Mouse (Mus musculus): ENCODE measurements at regions not wholly inside any gene's neighbourhood (a gene's known extent, or its start where the extent isn't known, plus 50 kb on each side); places are given as distances from the start of the nearest gene placed in this dataset.

GRCm38 (mm10) chr2:114301746-114302145 is 100.5 kb upstream of the Zfp770 start:
- Histone ChIP-seq H3K9ac (ENCODE audit: low read length) (no peak overlapping the region), H3K4me1 (ENCODE audit: control insufficient read depth, insufficient read depth, low read length) (no peaks in the 10 kb centered on the region), H3K27me3 (ENCODE audit: control insufficient read depth, insufficient read depth, low read length) (no peaks in the 10 kb centered on the region), H3K27ac (ENCODE audit: low read length) (no peak overlapping the region), H3K9me3 (replicated peaks; ENCODE audit: control insufficient read depth, low read length) (no peaks in the 10 kb centered on the region), H3K4me3 (ENCODE audit: low read length) (no peak overlapping the region), H3K36me3 (ENCODE audit: control insufficient read depth, insufficient read depth) (no peaks in the 10 kb centered on the region), H3K4me2 (ENCODE audit: low read depth, low read length) (no peak overlapping the region)
- WGBS, result 59% methylated on average over 3 of the region's 3 CpGs
- no peak for ATAC-seq (replicated peaks; ENCODE audit: extremely low read depth, insufficient read depth, low FRiP score)

GRCm38 (mm10) chr2:114295110-114295509 is 93.8 kb upstream of the Zfp770 start:
- no peaks in the 10 kb centered on the region for H3K9me3 ChIP-seq (replicated peaks; ENCODE audit: control insufficient read depth, low read length)
- H3K27me3 ChIP-seq (ENCODE audit: control insufficient read depth, insufficient read depth, low read length), result no peaks in the 10 kb centered on the region
- no peak overlapping the region for H3K9ac ChIP-seq (ENCODE audit: low read length)
- ATAC-seq (replicated peaks; ENCODE audit: extremely low read depth, insufficient read depth, low FRiP score), result no peak
- H3K36me3 ChIP-seq (ENCODE audit: control insufficient read depth, insufficient read depth), result no peaks in the 10 kb centered on the region
- H3K27ac ChIP-seq (ENCODE audit: low read length), result no peak overlapping the region
- no peak overlapping the region for H3K4me3 ChIP-seq (ENCODE audit: low read length)
- 55% methylated on average over 1 of the region's 1 CpGs for WGBS
- H3K4me2 ChIP-seq (ENCODE audit: low read depth, low read length), result no peak overlapping the region
- no peaks in the 10 kb centered on the region for H3K4me1 ChIP-seq (ENCODE audit: control insufficient read depth, insufficient read depth, low read length)

- no peak for ATAC-seq (replicated peaks; ENCODE audit: extremely low read depth, insufficient read depth, low FRiP score)
- H3K27me3 ChIP-seq (ENCODE audit: control insufficient read depth, insufficient read depth, low read length), result no peaks in the 10 kb centered on the region
- no peak overlapping the region for H3K9ac ChIP-seq (ENCODE audit: low read length)
- H3K27ac ChIP-seq (ENCODE audit: low read length), result no peak overlapping the region
- no peak overlapping the region for H3K4me2 ChIP-seq (ENCODE audit: low read depth, low read length)
- H3K36me3 ChIP-seq (ENCODE audit: control insufficient read depth, insufficient read depth), result no peaks in the 10 kb centered on the region
- no peaks in the 10 kb centered on the region for H3K4me1 ChIP-seq (ENCODE audit: control insufficient read depth, insufficient read depth, low read length)
- H3K9me3 ChIP-seq (replicated peaks; ENCODE audit: control insufficient read depth, low read length), result no peaks in the 10 kb centered on the region
- WGBS, result 71% methylated on average over 5 of the region's 5 CpGs
- H3K4me3 ChIP-seq (ENCODE audit: low read length), result no peak overlapping the region
Measured at GRCm38 (mm10) chr2:114291387-114291786, 90.1 kb upstream of the Zfp770 start.

- no peak for ATAC-seq (replicated peaks; ENCODE audit: extremely low read depth, insufficient read depth, low FRiP score)
- Histone ChIP-seq H3K9ac (ENCODE audit: low read length) (no peak overlapping the region), H3K4me2 (ENCODE audit: low read depth, low read length) (no peak overlapping the region), H3K36me3 (ENCODE audit: control insufficient read depth, insufficient read depth) (no peaks in the 10 kb centered on the region), H3K4me1 (ENCODE audit: control insufficient read depth, insufficient read depth, low read length) (no peaks in the 10 kb centered on the region), H3K4me3 (ENCODE audit: low read length) (no peak overlapping the region), H3K27me3 (ENCODE audit: control insufficient read depth, insufficient read depth, low read length) (no peaks in the 10 kb centered on the region), H3K27ac (ENCODE audit: low read length) (no peak overlapping the region), H3K9me3 (replicated peaks; ENCODE audit: control insufficient read depth, low read length) (no peaks in the 10 kb centered on the region)
Measured at GRCm38 (mm10) chr2:114275536-114275935, 74.3 kb upstream of the Zfp770 start.

- peaks cover 3% of the 10 kb centered on the region; the same call in 1 of the 2 replicates for H3K4me1 ChIP-seq (ENCODE audit: control insufficient read depth, insufficient read depth, low read length)
- no peaks in the 10 kb centered on the region for H3K36me3 ChIP-seq (ENCODE audit: control insufficient read depth, insufficient read depth)
- 30% methylated on average over 8 of the region's 8 CpGs for WGBS
- 0 out of 2 replicates have a peak, but pooled peaks have one; percentile 55 for ATAC-seq (replicated peaks; ENCODE audit: extremely low read depth, insufficient read depth, low FRiP score)
- H3K27ac ChIP-seq (ENCODE audit: low read length), result no peak overlapping the region
- H3K4me2 ChIP-seq (ENCODE audit: low read depth, low read length), result peak overlapping the region; percentile 47
- H3K9me3 ChIP-seq (replicated peaks; ENCODE audit: control insufficient read depth, low read length), result no peaks in the 10 kb centered on the region
- H3K9ac ChIP-seq (ENCODE audit: low read length), result no peak overlapping the region
- H3K4me3 ChIP-seq (ENCODE audit: low read length), result peak overlapping the region; percentile 24; the same call in 1 of the 2 replicates
- no peaks in the 10 kb centered on the region; the same call in 1 of the 2 replicates for H3K27me3 ChIP-seq (ENCODE audit: control insufficient read depth, insufficient read depth, low read length)
Measured at GRCm38 (mm10) chr2:114260397-114261071, 59.3 kb upstream of the Zfp770 start.

GRCm38 (mm10) chr2:114259539-114259938 is 58.3 kb upstream of the Zfp770 start:
- WGBS, result 59% methylated on average over 4 of the region's 4 CpGs
- ATAC-seq (replicated peaks; ENCODE audit: extremely low read depth, insufficient read depth, low FRiP score), result no peak

More at GRCm38 (mm10) chr2:114259539-114259938, 58.3 kb upstream of the Zfp770 start:
- Histone ChIP-seq H3K27me3 (ENCODE audit: control insufficient read depth, insufficient read depth, low read length) (no peaks in the 10 kb centered on the region; the same call in 1 of the 2 replicates), H3K9ac (ENCODE audit: low read length) (no peak overlapping the region), H3K27ac (ENCODE audit: low read length) (no peak overlapping the region), H3K4me2 (ENCODE audit: low read depth, low read length) (no peak overlapping the region), H3K4me1 (ENCODE audit: control insufficient read depth, insufficient read depth, low read length) (peaks cover 3% of the 10 kb centered on the region; the same call in 1 of the 2 replicates), H3K4me3 (ENCODE audit: low read length) (no peak overlapping the region), H3K36me3 (ENCODE audit: control insufficient read depth, insufficient read depth) (no peaks in the 10 kb centered on the region), H3K9me3 (replicated peaks; ENCODE audit: control insufficient read depth, low read length) (no peaks in the 10 kb centered on the region)
